In genomic region chr3:142674607-142675006, GRCm38 (mm10) we compare ENCODE assay signal across 14 mouse cellular contexts. TPM values are rescaled to one million over a fixed set of nuclear protein-coding genes. Genes with fewer than 3 reads are reported as not detected.
A peak's percentile ranks its signal among the peaks of the same experiment; 100 is the strongest.
DNase-seq lines count a peak whose midpoint lies in the region; ATAC-seq and TF ChIP-seq lines count a peak whose summit lies in the region.
"Had no signal": no experiment of that assay in that cellular context is flagged by ENCODE, and none has a peak within 500 bp of the region (broad histone marks: within the 10 kb centered on the region; RNA-seq: fewer than 3 reads in every experiment).

No protein-coding gene starts in this region.

- no peaks in the 10 kb centered on the region for H3K79me2 ChIP-seq in liver, adult 2 months (ENCODE audit: control insufficient read depth, insufficient read depth, low read length)

- no peak overlapping the region for H3K9ac ChIP-seq in embryonic facial prominence, embryonic 11.5 days (replicated peaks; ENCODE audit: low read length)
- H3K9ac ChIP-seq in liver, adult 2 months (ENCODE audit: low read depth, low read length) = no peak overlapping the region
- H3K9ac ChIP-seq in liver, embryonic 11.5 days (ENCODE audit: low read depth, low read length) = no peak overlapping the region
- H3K9ac ChIP-seq: embryonic facial prominence, embryonic 12.5 days had no signal

- no peaks in the 10 kb centered on the region for H3K9me3 ChIP-seq in embryonic facial prominence, embryonic 11.5 days (replicated peaks; ENCODE audit: control insufficient read depth, low read length)
- H3K9me3 ChIP-seq in embryonic facial prominence, embryonic 10.5 days = no peaks in the 10 kb centered on the region
- no peaks in the 10 kb centered on the region for H3K9me3 ChIP-seq in liver, embryonic 11.5 days (ENCODE audit: control insufficient read depth, low read length)
- H3K9me3 ChIP-seq: embryonic facial prominence, embryonic 12.5 days; hindbrain, embryonic 10.5 days had no signal

- DNase-seq in embryonic facial prominence, embryonic 11.5 days (ENCODE audit: low spot score) = peak; percentile 18
- no peak for DNase-seq in embryonic facial prominence, embryonic 10.5 days (ENCODE audit: low spot score)
- DNase-seq in liver, adult 2 months (ENCODE audit: extremely low read depth, low read depth, low spot score) = peak; percentile 47
- DNase-seq in liver, embryonic 11.5 days (ENCODE audit: low spot score) = no peak
- peak; percentile 4 for DNase-seq in retina, adult 2 months (ENCODE audit: low read depth, low spot score)
- no peak for DNase-seq in MN1 (ENCODE audit: low spot score)
- DNase-seq: adrenal gland, adult 8-10 months; B cell, adult 2 months; gastrocnemius, postnatal 14 days; layer of hippocampus, postnatal 36 days had no signal

- no peaks in the 10 kb centered on the region for H3K36me3 ChIP-seq in embryonic facial prominence, embryonic 11.5 days (replicated peaks; ENCODE audit: control insufficient read depth, insufficient read depth, low read depth, low read length)
- no peaks in the 10 kb centered on the region for H3K36me3 ChIP-seq in embryonic facial prominence, embryonic 10.5 days (replicated peaks)
- no peaks in the 10 kb centered on the region for H3K36me3 ChIP-seq in liver, adult 2 months (ENCODE audit: control insufficient read depth, insufficient read depth, low read length)
- no peaks in the 10 kb centered on the region for H3K36me3 ChIP-seq in liver, embryonic 11.5 days (ENCODE audit: control insufficient read depth, insufficient read depth, low read length)
- H3K36me3 ChIP-seq: embryonic facial prominence, embryonic 12.5 days; hindbrain, embryonic 10.5 days had no signal

- H3K27me3 ChIP-seq in embryonic facial prominence, embryonic 11.5 days (ENCODE audit: control insufficient read depth, insufficient read depth, low read length) = no peaks in the 10 kb centered on the region
- H3K27me3 ChIP-seq in embryonic facial prominence, embryonic 10.5 days (replicated peaks; ENCODE audit: low read depth, poor library complexity, severe bottlenecking) = no peaks in the 10 kb centered on the region
- H3K27me3 ChIP-seq in liver, adult 2 months (ENCODE audit: control insufficient read depth, insufficient read depth, low read length) = no peaks in the 10 kb centered on the region
- no peaks in the 10 kb centered on the region for H3K27me3 ChIP-seq in liver, embryonic 11.5 days (replicated peaks; ENCODE audit: control insufficient read depth, insufficient read depth, low read length)
- H3K27me3 ChIP-seq: embryonic facial prominence, embryonic 12.5 days had no signal

- TF ChIP-seq POLR2A in liver, adult 2 months (IDR thresholded peaks at IDR 0.05; ENCODE audit: extremely low read depth, insufficient read depth, low read length) = no peak

- no peak overlapping the region for H3K4me3 ChIP-seq in embryonic facial prominence, embryonic 11.5 days (ENCODE audit: low read depth, low read length)
- no peak overlapping the region for H3K4me3 ChIP-seq in embryonic facial prominence, embryonic 10.5 days
- H3K4me3 ChIP-seq in liver, adult 2 months (ENCODE audit: insufficient read depth, low read depth, low read length) = no peak overlapping the region
- H3K4me3 ChIP-seq in liver, embryonic 11.5 days (ENCODE audit: low read depth, low read length) = no peak overlapping the region
- H3K4me3 ChIP-seq: embryonic facial prominence, embryonic 12.5 days; hindbrain, embryonic 10.5 days had no signal

- no peak overlapping the region for H3K4me2 ChIP-seq in embryonic facial prominence, embryonic 11.5 days (ENCODE audit: low read depth, low read length)
- H3K4me2 ChIP-seq in liver, embryonic 11.5 days = no peak overlapping the region
- H3K4me2 ChIP-seq: embryonic facial prominence, embryonic 12.5 days had no signal

- 82% methylated on average over 1 of the region's 1 CpGs for WGBS in embryonic facial prominence, embryonic 11.5 days
- WGBS in embryonic facial prominence, embryonic 10.5 days = 76% methylated on average over 1 of the region's 1 CpGs
- WGBS in liver, adult 2 months = 79% methylated on average over 1 of the region's 1 CpGs
- WGBS in liver, embryonic 11.5 days = 60% methylated on average over 1 of the region's 1 CpGs

- H3K27ac ChIP-seq in embryonic facial prominence, embryonic 11.5 days (replicated peaks; ENCODE audit: low read depth, low read length) = no peak overlapping the region
- H3K27ac ChIP-seq in embryonic facial prominence, embryonic 10.5 days (replicated peaks) = no peak overlapping the region
- no peak overlapping the region for H3K27ac ChIP-seq in liver, adult 2 months (replicated peaks; ENCODE audit: insufficient read depth, low read depth, low read length)
- H3K27ac ChIP-seq in liver, embryonic 11.5 days (ENCODE audit: low read depth, low read length) = no peak overlapping the region
- H3K27ac ChIP-seq: embryonic facial prominence, embryonic 12.5 days; hindbrain, embryonic 10.5 days had no signal

- peak; percentile 42 for TF ChIP-seq CTCF in liver, adult 2 months (IDR thresholded peaks at IDR 0.05; ENCODE audit: low read depth, low read length)

- no peak for ATAC-seq in embryonic facial prominence, embryonic 11.5 days (replicated peaks; ENCODE audit: insufficient number of reproducible peaks, low FRiP score, low TSS enrichment, low read depth)
- ATAC-seq in liver, embryonic 11.5 days (replicated peaks; ENCODE audit: low FRiP score) = no peak
- peak; percentile 46 for ATAC-seq in activated CD4-positive, CD25-positive, alpha-beta regulatory T cell, adult 4 months
- no peak for ATAC-seq in erythroblast, adult 5-6 weeks (replicated peaks; ENCODE audit: low FRiP score, poor library complexity, severe bottlenecking)

- no peaks in the 10 kb centered on the region for H3K4me1 ChIP-seq in embryonic facial prominence, embryonic 11.5 days (ENCODE audit: control insufficient read depth, insufficient read depth, low read length)
- no peaks in the 10 kb centered on the region for H3K4me1 ChIP-seq in embryonic facial prominence, embryonic 10.5 days
- no peaks in the 10 kb centered on the region for H3K4me1 ChIP-seq in liver, adult 2 months (ENCODE audit: control insufficient read depth, insufficient read depth, low read length)
- H3K4me1 ChIP-seq in liver, embryonic 11.5 days (replicated peaks; ENCODE audit: control insufficient read depth, insufficient read depth, low read length) = no peaks in the 10 kb centered on the region
- H3K4me1 ChIP-seq: embryonic facial prominence, embryonic 12.5 days; hindbrain, embryonic 10.5 days had no signal

RNA-seq across cellular contexts. Expression of gene Kyat3, which starts 26.2 kb away (rescaled TPM):
- polyA plus RNA-seq in embryonic facial prominence, embryonic 11.5 days (2014; fragmentation: Nextera tagmentation; extraction: Ambion mirVana) = 18.5 and 22.5 TPM in 2 replicates
- 11.8 and 14.1 TPM in 2 replicates for polyA plus RNA-seq in embryonic facial prominence, embryonic 10.5 days (2016; fragmentation: Nextera tagmentation; extraction: Ambion mirVana)
- total RNA-seq in liver, adult 2 months (2014; rRNA removed) = 369 and 383 TPM in 2 replicates
- 56.4 and 58.9 TPM in 2 replicates for polyA plus RNA-seq in liver, adult 2 months (2012; rRNA removed)
- 13.5 and 16.6 TPM in 2 replicates for polyA plus RNA-seq in liver, embryonic 11.5 days (2014; fragmentation: Nextera tagmentation; extraction: Ambion mirVana)
- polyA plus RNA-seq in activated CD4-positive, CD25-positive, alpha-beta regulatory T cell, adult 4 months (2017; shearing (Covaris generic)) = 1 to 10 TPM; 5.2 TPM
- total RNA-seq in erythroblast, adult 5-6 weeks (2015; ENCODE audit: low replicate concordance) = 0.19 and 9.4 TPM in 2 replicates
- 0.51 and 2.5 TPM in 2 replicates for total RNA-seq in erythroblast, adult 5-6 weeks (2017; ENCODE audit: low replicate concordance)

RNA-seq across cellular contexts. Expression of gene Gbp2, which starts 54.2 kb away (rescaled TPM):
- 0.15 and 0.25 TPM in 2 replicates for polyA plus RNA-seq in embryonic facial prominence, embryonic 11.5 days (2014; fragmentation: Nextera tagmentation; extraction: Ambion mirVana)
- polyA plus RNA-seq in embryonic facial prominence, embryonic 10.5 days (2016; fragmentation: Nextera tagmentation; extraction: Ambion mirVana) = 0.06 and 0.10 TPM in 2 replicates
- total RNA-seq in liver, adult 2 months (2014; rRNA removed) = 9.3 and 9.4 TPM in 2 replicates
- 2.6 and 3.6 TPM in 2 replicates for polyA plus RNA-seq in liver, adult 2 months (2012; rRNA removed)
- polyA plus RNA-seq in liver, embryonic 11.5 days (2014; fragmentation: Nextera tagmentation; extraction: Ambion mirVana) = 2.1 and 2.4 TPM in 2 replicates
- 100 to 1,000 TPM; 109 to 135 TPM for polyA plus RNA-seq in activated CD4-positive, CD25-positive, alpha-beta regulatory T cell, adult 4 months (2017; shearing (Covaris generic))
- 2.7 and 3.1 TPM in 2 replicates for total RNA-seq in erythroblast, adult 5-6 weeks (2015; ENCODE audit: low replicate concordance)
- 2.2 and 4.3 TPM in 2 replicates for total RNA-seq in erythroblast, adult 5-6 weeks (2017; ENCODE audit: low replicate concordance)

Comparison
In these comparisons a context has a peak if more than half of its experiments do, and no peak if none do; other contexts are left out.
1. DNase-seq: peak in embryonic facial prominence, embryonic 11.5 days (single experiment), liver, adult 2 months (single experiment) and retina, adult 2 months (single experiment); none in embryonic facial prominence, embryonic 10.5 days (single experiment), liver, embryonic 11.5 days (single experiment) and MN1 (single experiment).
2. RNA of gene Gbp2, which starts 54.2 kb away (polyA plus RNA-seq): 109 to 135 TPM in activated CD4-positive, CD25-positive, alpha-beta regulatory T cell, adult 4 months; 2.6 to 3.6 TPM in liver, adult 2 months, 2.1 to 2.4 TPM in liver, embryonic 11.5 days, 0.15 to 0.25 TPM in embryonic facial prominence, embryonic 11.5 days and 0.06 to 0.10 TPM in embryonic facial prominence, embryonic 10.5 days; every median in the first group is over 10 times any median in the second.